Mouse (Mus musculus) hindbrain, embryonic 11.5 days (tissue): ENCODE measurements at regions not wholly inside any gene's neighbourhood (a gene's known extent, or its start where the extent isn't known, plus 50 kb on each side); places are given as distances from the start of the nearest gene placed in this dataset.

ENCODE experiments used
- ATAC-seq: fragments of 200-750 bp; cut with Nextera tagmentation; 2 replicates; pipeline ENCODE4 v1.8.0; 2017; ENCODE audit warnings: mild to moderate bottlenecking, moderate TSS enrichment, moderate library complexity; ENCODE audit not compliant: low FRiP score
- DNase-seq: peaks from one replicate; pipeline ENCODE4 v3.0.0-alpha.2; 2015; ENCODE audit warnings: low spot score
- H3K27ac ChIP-seq: fragments of 300-500 bp; sonication (generic); 2 replicates; pipeline ENCODE4 v1.5.1; 2014; ENCODE audit warnings: mild to moderate bottlenecking, low read depth, low read length
- H3K27me3 ChIP-seq: fragments of 300-500 bp; sonication (generic); 2 replicates; pipeline ENCODE4 v1.6.1; 2014; ENCODE audit warnings: mild to moderate bottlenecking, low read length, moderate library complexity, mixed read lengths; ENCODE audit not compliant: control insufficient read depth, insufficient read depth
- H3K36me3 ChIP-seq: fragments of 300-500 bp; sonication (generic); 2 replicates; pipeline ENCODE4 v1.6.1; 2014; ENCODE audit warnings: mild to moderate bottlenecking, low read length, moderate library complexity, mixed read lengths; ENCODE audit not compliant: control insufficient read depth, insufficient read depth
- H3K4me1 ChIP-seq: fragments of 300-500 bp; sonication (generic); replicated peaks from 2 replicates; pipeline ENCODE4 v1.6.1; 2014; ENCODE audit warnings: low read length, mixed read lengths; ENCODE audit not compliant: control insufficient read depth, insufficient read depth
- H3K4me2 ChIP-seq: fragments of 300-500 bp; sonication (generic); replicated peaks from 2 replicates; pipeline ENCODE4 v1.6.1; 2014; ENCODE audit warnings: mild to moderate bottlenecking, low read depth, low read length
- H3K4me3 ChIP-seq: fragments of 300-500 bp; sonication (generic); 2 replicates; pipeline ENCODE4 v1.5.1; 2014; ENCODE audit warnings: low read depth, low read length
- H3K9ac ChIP-seq: fragments of 300-500 bp; sonication (generic); 2 replicates; pipeline ENCODE4 v1.6.1; 2014; ENCODE audit warnings: low read depth, low read length
- H3K9me3 ChIP-seq: fragments of 300-500 bp; sonication (generic); 2 replicates; pipeline ENCODE4 v1.6.1; 2016; ENCODE audit warnings: low read length; ENCODE audit not compliant: control insufficient read depth
- WGBS: fragments of 180-500 bp; shearing (Covaris S2); extraction: QIAGEN DNeasy Blood & Tissue Kit; methylation state at CpG from one replicate; pipeline ENCODE4 v1.1.7; 2014; 5-methylcytosine and 5-hydroxymethylcytosine counted together

DNA sequence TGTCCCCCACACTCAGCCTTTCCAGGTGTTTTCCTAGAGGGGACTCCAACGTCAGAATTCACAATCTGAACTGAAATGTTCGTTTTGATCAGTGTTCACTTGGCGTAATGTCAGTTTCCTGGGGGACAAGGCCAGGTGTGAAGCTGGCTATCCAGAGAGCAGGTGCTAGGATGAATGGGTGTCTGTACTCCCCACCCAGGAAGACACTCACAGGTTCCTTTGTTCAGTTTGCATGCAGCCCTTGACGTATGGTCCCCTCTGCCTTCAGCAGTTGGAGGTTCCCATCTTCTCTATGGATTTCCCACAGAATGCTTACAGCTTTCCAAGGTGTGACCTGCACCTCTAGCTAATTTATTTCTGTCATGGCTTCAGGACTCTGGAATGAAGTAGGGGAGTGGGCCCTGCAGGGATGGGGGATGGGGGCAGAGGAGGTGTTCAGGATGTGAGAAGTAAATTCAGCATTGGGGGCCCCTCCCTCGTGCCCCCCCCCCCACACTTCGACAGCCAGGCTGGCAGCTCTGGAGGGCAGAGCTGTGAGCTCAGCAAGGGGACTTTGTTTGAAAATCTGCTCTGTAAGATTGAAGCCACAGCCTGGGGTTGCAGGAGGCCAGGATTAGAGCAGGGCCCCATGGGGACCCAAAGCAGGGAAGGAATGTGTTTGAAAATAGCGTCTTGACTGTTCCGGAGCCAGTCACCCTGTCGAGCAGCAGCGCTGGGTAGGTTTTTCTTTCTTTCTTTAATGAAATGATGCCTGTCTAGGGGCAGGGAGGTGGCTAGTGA, 173.2 kb upstream of the Ubash3b start:
- Histone ChIP-seq H3K36me3 (0 out of 2 replicates have a peak, but pooled peaks cover 2% of the 10 kb centered on the region), H3K4me1 (peaks cover 12% of the 10 kb centered on the region), H3K27ac (peak overlapping the region; percentile 89), H3K4me3 (no peak overlapping the region), H3K27me3 (no peaks in the 10 kb centered on the region), H3K9me3 (no peaks in the 10 kb centered on the region), H3K4me2 (no peak overlapping the region), H3K9ac (peak overlapping the region; percentile 42)
- peak; percentile 50 for DNase-seq
- peak; percentile 71 for ATAC-seq
- WGBS = 14% methylated on average over 10 of the region's 10 CpGs

DNA sequence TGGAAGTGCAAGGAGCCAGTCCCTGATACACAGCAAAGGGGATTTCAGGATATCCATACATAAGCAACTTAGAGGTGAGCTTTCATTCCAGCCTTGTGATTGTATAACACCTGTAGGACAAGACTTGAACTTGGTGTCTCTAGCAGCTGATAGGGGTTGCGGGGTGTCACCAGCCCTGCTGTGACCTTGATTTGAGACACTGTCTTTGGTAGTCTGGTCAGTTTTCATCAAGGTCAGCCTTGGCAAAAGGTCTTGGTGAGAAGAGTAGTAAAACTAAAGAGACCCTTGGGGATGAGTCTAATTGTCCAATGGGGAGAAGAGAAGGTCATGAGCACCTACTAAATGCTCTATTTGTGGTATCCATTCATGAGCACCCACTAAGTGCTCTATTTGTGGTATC, 172.0 kb upstream of the Ubash3b start:
- DNase-seq (no peak), ATAC-seq (no peak)
- Histone ChIP-seq H3K4me2 (no peak overlapping the region), H3K4me1 (peaks cover 13% of the 10 kb centered on the region), H3K9ac (no peak overlapping the region), H3K27me3 (no peaks in the 10 kb centered on the region), H3K36me3 (0 out of 2 replicates have a peak, but pooled peaks cover 2% of the 10 kb centered on the region), H3K9me3 (no peaks in the 10 kb centered on the region), H3K4me3 (no peak overlapping the region), H3K27ac (no peak overlapping the region)
- whole genome bisulfite sequencing = 94% methylated on average over 1 of the region's 1 CpGs

DNA sequence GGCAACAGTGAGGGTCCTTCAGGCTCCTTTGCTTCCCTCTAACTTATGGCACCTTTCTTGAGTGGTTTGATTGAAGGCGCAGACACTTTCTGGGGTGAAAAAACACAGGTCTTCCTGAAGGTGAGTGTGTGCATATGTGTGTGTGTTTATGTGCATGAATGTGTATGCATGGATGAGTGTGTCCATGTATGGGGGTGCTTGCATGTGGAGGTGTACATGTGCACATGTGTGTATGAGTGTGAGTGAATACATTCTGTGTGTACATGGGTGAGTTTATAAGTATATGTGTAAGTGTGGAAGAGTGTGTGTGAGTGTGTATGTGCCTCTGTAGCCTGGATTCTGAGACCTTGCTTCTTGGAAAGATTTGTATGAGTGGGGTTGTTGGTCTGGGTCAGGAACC, 167.5 kb upstream of the Ubash3b start:
- no peak for DNase-seq
- 82% methylated on average over 1 of the region's 1 CpGs for WGBS
- Histone ChIP-seq H3K9me3 (no peaks in the 10 kb centered on the region), H3K4me1 (peaks cover 9% of the 10 kb centered on the region), H3K36me3 (0 out of 2 replicates have a peak, but pooled peaks cover 2% of the 10 kb centered on the region), H3K9ac (peak overlapping the region; percentile 65), H3K27me3 (no peaks in the 10 kb centered on the region), H3K4me2 (peak overlapping the region; percentile 35), H3K4me3 (peak overlapping the region; percentile 30), H3K27ac (peak overlapping the region; percentile 48; the same call in 1 of the 2 replicates)
- no peak for ATAC-seq

DNA sequence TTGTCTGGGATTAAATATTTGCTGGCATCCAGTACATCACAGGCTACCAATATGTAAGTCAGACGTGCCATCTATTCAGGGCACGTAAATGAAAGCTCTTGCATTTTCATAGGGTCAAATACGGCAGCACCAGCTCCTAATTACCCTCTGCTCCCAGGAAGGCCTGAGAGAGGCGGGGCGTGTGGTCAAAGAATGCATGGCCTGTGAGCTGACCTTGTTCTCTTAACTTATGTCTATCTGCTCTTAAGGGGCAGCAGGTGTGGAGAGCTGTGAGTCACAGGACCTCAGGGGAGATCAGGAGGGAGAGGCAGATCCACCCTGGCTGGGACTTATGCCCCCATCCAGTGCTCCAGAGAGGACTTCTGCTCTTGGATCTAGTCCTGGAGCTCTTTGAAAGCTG, 167.0 kb upstream of the Ubash3b start:
- Histone ChIP-seq H3K36me3 (0 out of 2 replicates have a peak, but pooled peaks cover 2% of the 10 kb centered on the region), H3K4me1 (peaks cover 9% of the 10 kb centered on the region), H3K4me2 (peak overlapping the region; percentile 35), H3K4me3 (peak overlapping the region; percentile 30), H3K27ac (peak overlapping the region; percentile 48), H3K9me3 (no peaks in the 10 kb centered on the region), H3K9ac (peak overlapping the region; percentile 65), H3K27me3 (no peaks in the 10 kb centered on the region)
- WGBS = 5% methylated on average over 5 of the region's 5 CpGs
- peak; percentile 50 for DNase-seq
- ATAC-seq = peak; percentile 46; the same call in 1 of the 2 replicates

DNA sequence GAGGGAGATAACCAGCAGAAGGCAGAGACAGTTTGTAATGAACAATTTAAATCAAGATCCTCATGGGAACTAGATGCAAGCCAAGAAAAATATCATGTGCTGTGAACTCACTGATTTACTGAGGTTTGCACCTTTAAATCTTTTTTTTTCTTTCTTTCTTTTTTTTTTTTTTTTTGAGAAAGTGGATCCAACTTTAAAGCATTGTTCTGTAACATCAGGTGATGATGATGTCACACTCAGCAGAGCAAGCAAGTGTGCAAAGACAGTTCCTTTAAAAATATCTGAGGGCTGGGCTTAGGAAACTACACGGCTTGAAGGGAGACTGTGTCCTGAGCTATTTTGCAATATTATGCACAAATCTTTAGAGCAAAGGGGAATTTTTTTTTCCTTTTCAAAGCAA, 166.6 kb upstream of the Ubash3b start:
- H3K4me1 ChIP-seq = peaks cover 9% of the 10 kb centered on the region
- peak overlapping the region; percentile 65; the same call in 1 of the 2 replicates for H3K9ac ChIP-seq

DNA sequence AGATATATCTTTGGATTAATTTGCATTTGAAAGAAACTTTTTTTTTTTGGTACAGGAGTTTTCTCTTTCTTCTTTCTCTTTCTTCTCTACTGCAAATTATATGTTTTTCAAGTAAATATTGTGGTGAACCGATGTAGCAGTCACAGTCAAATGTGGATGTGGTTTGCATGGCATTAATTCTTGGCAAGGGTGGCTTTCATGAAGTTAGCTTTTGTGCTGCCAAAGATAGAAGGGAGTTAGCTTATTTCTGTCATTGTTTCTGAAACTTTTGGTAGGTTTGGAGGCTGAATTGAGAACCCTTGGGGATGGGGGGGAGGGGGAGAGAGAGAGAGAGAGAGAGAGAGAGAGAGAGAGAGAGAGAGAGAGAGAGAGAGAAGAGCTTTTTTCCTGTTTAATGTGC, 166.1 kb upstream of the Ubash3b start:
- DNase-seq (peak; percentile 23), ATAC-seq (no peak)
- H3K4me1 ChIP-seq = peaks cover 9% of the 10 kb centered on the region
- H3K27me3 ChIP-seq = no peaks in the 10 kb centered on the region
- peak overlapping the region; percentile 30 for H3K4me3 ChIP-seq
- H3K9me3 ChIP-seq = no peaks in the 10 kb centered on the region
- WGBS = 17% methylated on average over 1 of the region's 1 CpGs
- H3K9ac ChIP-seq = peak overlapping the region; percentile 40; the same call in 1 of the 2 replicates
- peak overlapping the region; percentile 84 for H3K27ac ChIP-seq
- peak overlapping the region; percentile 35 for H3K4me2 ChIP-seq
- 0 out of 2 replicates have a peak, but pooled peaks cover 2% of the 10 kb centered on the region for H3K36me3 ChIP-seq

More for the DNA sequence above, 166.6 kb upstream of the Ubash3b start:
- H3K36me3 ChIP-seq = 0 out of 2 replicates have a peak, but pooled peaks cover 2% of the 10 kb centered on the region
- 10% methylated on average over 1 of the region's 1 CpGs for WGBS
- H3K4me2 ChIP-seq = peak overlapping the region; percentile 35
- ATAC-seq (no peak), DNase-seq (no peak)
- H3K4me3 ChIP-seq = peak overlapping the region; percentile 30
- no peaks in the 10 kb centered on the region for H3K27me3 ChIP-seq
- no peaks in the 10 kb centered on the region for H3K9me3 ChIP-seq
- H3K27ac ChIP-seq = peak overlapping the region; percentile 84

DNA sequence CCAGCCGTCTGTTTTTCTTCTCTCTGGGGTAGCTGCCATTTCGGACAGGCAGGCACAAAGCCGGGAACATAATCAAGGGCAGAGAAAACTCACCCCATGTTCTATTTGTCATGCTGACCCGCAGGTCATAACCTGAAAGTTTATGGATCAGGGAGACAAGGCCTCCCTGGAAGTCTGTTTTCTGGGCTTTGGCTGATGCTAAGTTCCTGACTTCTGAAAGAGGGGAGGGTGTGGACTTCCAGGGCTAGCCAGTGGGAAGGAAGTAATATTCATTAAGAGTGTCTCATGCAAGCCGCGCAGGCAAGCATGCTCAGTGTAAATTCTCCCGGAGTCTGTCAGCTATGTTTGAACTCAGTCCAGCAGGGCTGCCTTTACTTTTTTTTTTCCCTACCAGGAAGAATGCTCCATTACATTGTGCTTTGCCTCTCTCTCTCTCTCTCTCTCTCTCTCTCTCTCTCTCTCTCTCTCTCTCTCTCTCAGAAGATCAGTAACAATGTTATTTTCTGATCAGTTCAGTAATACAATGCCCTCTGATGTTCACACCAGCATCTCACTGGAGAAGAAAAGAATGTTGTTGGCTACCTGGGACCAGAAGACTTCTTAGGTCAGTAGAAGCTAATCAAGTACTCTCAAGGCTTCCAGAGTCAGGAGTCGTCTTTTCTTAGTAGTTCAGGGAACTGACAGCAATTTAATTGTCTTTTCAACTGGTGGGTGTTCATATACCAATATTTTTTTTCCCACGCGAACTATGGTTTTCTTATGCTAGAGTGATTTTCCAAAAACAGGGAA, 165.5 kb upstream of the Ubash3b start:
- Histone ChIP-seq H3K9me3 (no peaks in the 10 kb centered on the region), H3K27me3 (no peaks in the 10 kb centered on the region), H3K9ac (peak overlapping the region; percentile 9; the same call in 1 of the 2 replicates), H3K4me1 (peaks cover 9% of the 10 kb centered on the region), H3K27ac (peak overlapping the region; percentile 84), H3K4me3 (peak overlapping the region; percentile 9; the same call in 1 of the 2 replicates), H3K36me3 (0 out of 2 replicates have a peak, but pooled peaks cover 2% of the 10 kb centered on the region), H3K4me2 (peak overlapping the region; percentile 35)
- WGBS = 12% methylated on average over 10 of the region's 10 CpGs
- ATAC-seq (peak; percentile 70), DNase-seq (peak; percentile 62)

DNA sequence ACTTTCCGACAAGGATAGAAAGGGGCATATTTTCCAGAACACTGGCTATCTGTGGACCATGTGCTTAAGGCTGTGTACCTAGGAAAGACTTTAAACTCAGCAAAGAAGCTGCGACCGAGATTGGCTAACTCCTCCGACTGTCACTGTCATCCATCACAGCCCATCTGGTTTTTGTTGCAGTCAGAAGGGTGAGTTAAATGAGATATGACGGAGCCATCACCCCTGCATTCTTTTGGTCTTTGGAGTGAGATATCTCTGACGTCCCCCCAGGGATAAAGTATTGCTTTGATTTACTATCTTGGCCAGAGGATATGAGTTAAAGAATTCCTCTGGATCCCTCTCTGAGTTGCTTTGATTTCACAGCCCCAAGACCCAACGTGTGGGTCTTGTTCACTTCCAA, 160.0 kb upstream of the Ubash3b start:
- Histone ChIP-seq H3K27me3 (no peaks in the 10 kb centered on the region), H3K4me3 (no peak overlapping the region), H3K4me2 (no peak overlapping the region), H3K9me3 (no peaks in the 10 kb centered on the region), H3K36me3 (no peaks in the 10 kb centered on the region), H3K27ac (no peak overlapping the region), H3K9ac (no peak overlapping the region), H3K4me1 (peaks cover 6% of the 10 kb centered on the region; the same call in 1 of the 2 replicates)
- 84% methylated on average over 7 of the region's 7 CpGs for WGBS
- ATAC-seq = no peak
- DNase-seq = no peak
